Mouse (Mus musculus) myocyte (in vitro differentiated cells): ENCODE data around the gene Polrmt. TPM values are rescaled to one million over a fixed set of nuclear protein-coding genes. Genes with fewer than 3 reads are reported as not detected.
A peak's percentile ranks its signal among the peaks of the same experiment; 100 is the strongest.

ENCODE experiments used
- H3K27me3 ChIP-seq: one replicate; pipeline ENCODE4 v1.6.1; 2011; ENCODE audit not compliant: control insufficient read depth, insufficient read depth, insufficient read length
- H3K36me3 ChIP-seq: one replicate; pipeline ENCODE4 v1.6.1; 2011; ENCODE audit not compliant: control insufficient read depth, insufficient read depth
- H3K4me2 ChIP-seq: one replicate; pipeline ENCODE4 v1.6.1; 2011; ENCODE audit warnings: low read depth, control low read depth
- H3K4me3 ChIP-seq: one replicate; pipeline ENCODE4 v1.5.1; 2011; ENCODE audit warnings: mild to moderate bottlenecking, control low read depth, moderate library complexity
- H3K79me2 ChIP-seq: one replicate; pipeline ENCODE4 v1.6.1; 2011; ENCODE audit not compliant: control insufficient read depth, insufficient read depth
- H3ac ChIP-seq: one replicate; pipeline ENCODE4 v1.6.1; 2011; ENCODE audit not compliant: control insufficient read depth, insufficient read length
- CEBPB ChIP-seq: IDR thresholded peaks from 2 replicates; pipeline ENCODE4 v1.6.1; 2011; ENCODE audit warnings: mild to moderate bottlenecking, moderate library complexity; ENCODE audit not compliant: poor library complexity, insufficient read depth, severe bottlenecking
- E2F4 ChIP-seq: IDR thresholded peaks from one replicate; pipeline ENCODE4 v1.6.1; 2011; ENCODE audit warnings: mild to moderate bottlenecking, control low read depth, moderate library complexity; ENCODE audit not compliant: insufficient read depth
- MAX ChIP-seq: IDR thresholded peaks from one replicate; pipeline ENCODE4 v1.6.1; 2011; ENCODE audit warnings: low read depth, mild to moderate bottlenecking, control low read depth
- MYOD1 ChIP-seq, 3 experiments: IDR thresholded peaks; one replicate each; pipeline ENCODE4 v1.6.1; 2011; ENCODE audit warnings: control low read depth in 2 of 3, low read depth in 2 of 3, mild to moderate bottlenecking in 2 of 3, moderate library complexity in 1 of 3; ENCODE audit not compliant: insufficient read length in 2 of 3, control insufficient read depth in 1 of 3
- MYOG ChIP-seq, 3 experiments: IDR thresholded peaks; one replicate each; pipeline ENCODE4 v1.6.1; 2011; ENCODE audit warnings: control low read depth in 2 of 3, low read depth in 2 of 3, mild to moderate bottlenecking in 2 of 3; ENCODE audit not compliant: insufficient read length in 2 of 3, control insufficient read depth in 1 of 3, insufficient read depth in 1 of 3
- POLR2A ChIP-seq: IDR thresholded peaks from one replicate; pipeline ENCODE4 v1.6.1; 2011; ENCODE audit warnings: low read depth, mild to moderate bottlenecking, control low read depth, moderate library complexity; ENCODE audit not compliant: insufficient read length
- POLR2AphosphoS2 ChIP-seq: IDR thresholded peaks from one replicate; pipeline ENCODE4 v1.6.1; 2011; ENCODE audit warnings: low read depth, control low read depth; ENCODE audit not compliant: insufficient read length
- REST ChIP-seq: IDR thresholded peaks from one replicate; pipeline ENCODE4 v1.6.1; 2011; ENCODE audit warnings: mild to moderate bottlenecking, control low read depth, moderate library complexity; ENCODE audit not compliant: insufficient read depth, insufficient read length
- SRF ChIP-seq: IDR thresholded peaks from one replicate; pipeline ENCODE4 v1.6.1; 2011; ENCODE audit warnings: low read depth; ENCODE audit not compliant: control insufficient read depth, insufficient read length
- TCF12 ChIP-seq: IDR thresholded peaks from one replicate; pipeline ENCODE4 v1.6.1; 2011; ENCODE audit warnings: mild to moderate bottlenecking, control low read depth; ENCODE audit not compliant: poor library complexity, insufficient read depth, severe bottlenecking
- TCF3 ChIP-seq: IDR thresholded peaks from one replicate; pipeline ENCODE4 v1.6.1; 2011; ENCODE audit warnings: low read depth, control low read depth; ENCODE audit not compliant: insufficient read length
- USF1 ChIP-seq: IDR thresholded peaks from one replicate; pipeline ENCODE4 v1.6.1; 2011; ENCODE audit warnings: low read depth, mild to moderate bottlenecking, control low read depth, moderate library complexity
- polyA plus RNA-seq: library from polyadenylated mRNA; unstranded; fragments of >200 nt; fragmentation: generic; extraction: Trizol; gene quantifications from one replicate; pipeline ENCODE4 v1.2.1, GENCODE M21; 2012; ENCODE audit warnings: missing spikeins

Polrmt gene
- polyA plus RNA-seq, 1 experiment = 82.3 TPM

DNA sequence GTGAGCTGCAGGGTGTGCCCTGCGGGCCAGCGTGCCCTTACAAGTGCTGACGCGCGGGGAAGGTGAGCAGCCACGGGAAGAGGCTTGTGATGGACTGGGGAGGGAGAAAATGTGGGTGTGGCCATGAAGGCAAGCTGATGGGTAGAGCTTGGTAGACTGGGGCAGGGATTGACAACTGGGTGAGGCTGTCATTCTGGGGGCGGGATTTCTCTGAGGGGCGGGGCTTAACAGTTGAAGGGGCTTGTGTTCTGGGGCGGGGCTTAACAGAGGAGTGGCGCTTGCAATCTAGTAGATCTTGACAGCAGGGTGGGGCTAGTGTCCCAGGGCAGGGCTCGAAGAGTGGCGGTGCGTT, 34.3 kb upstream of the Polrmt start:
- H3K79me2 ChIP-seq = no peaks in the 10 kb centered on the region
- TF ChIP-seq MYOD1 (IDR thresholded peaks at IDR 0.05; ENCODE audit: control insufficient read depth in 1 of 3, insufficient read length in 2 of 3, low read depth in 2 of 3) (no peak), SRF (no peak), E2F4 (no peak), USF1 (no peak), REST (no peak), TCF12 (no peak), MAX (no peak), POLR2A (no peak), MYOG (IDR thresholded peaks at IDR 0.05; ENCODE audit: control insufficient read depth in 1 of 3, insufficient read depth in 1 of 3, insufficient read length in 2 of 3, low read depth in 2 of 3) (no peak), POLR2AphosphoS2 (no peak), CEBPB (no peak), TCF3 (no peak)
- peak overlapping the region; percentile 12 for H3K4me3 ChIP-seq
- H3ac ChIP-seq = no peak overlapping the region
- H3K27me3 ChIP-seq = no peaks in the 10 kb centered on the region
- H3K4me2 ChIP-seq = peak overlapping the region; percentile 83
- no peaks in the 10 kb centered on the region for H3K36me3 ChIP-seq

GRCm38 (mm10) chr10:79779784-79780663, 33.6 kb upstream of the Polrmt start:
- Histone ChIP-seq H3K79me2 (no peaks in the 10 kb centered on the region), H3K4me2 (peak overlapping the region; percentile 83), H3K36me3 (no peaks in the 10 kb centered on the region), H3ac (no peak overlapping the region), H3K27me3 (no peaks in the 10 kb centered on the region), H3K4me3 (peak overlapping the region; percentile 12)
- TF ChIP-seq TCF3 = no peak
- TF ChIP-seq SRF = peak; percentile 45

DNA sequence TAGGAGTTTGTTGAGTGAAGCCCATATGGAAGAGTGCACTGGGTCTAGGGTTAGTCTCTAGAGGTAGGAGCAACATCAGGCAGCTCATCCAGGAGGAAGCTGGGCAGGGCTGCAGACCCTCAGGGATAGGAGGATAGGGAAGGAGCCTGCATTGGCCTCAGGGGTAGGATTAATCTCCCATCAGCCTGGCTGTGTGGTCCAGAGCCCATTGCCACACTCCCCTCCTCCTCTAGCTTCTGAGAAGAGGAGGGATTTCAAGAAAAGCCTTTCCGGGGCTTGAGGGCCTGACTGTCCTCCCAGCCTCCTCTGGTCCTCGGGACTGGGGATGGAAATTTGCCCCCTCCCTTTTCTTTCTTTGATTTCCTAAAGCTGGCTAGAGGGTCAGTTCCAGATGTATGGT, 32.8 kb upstream of the Polrmt start:
- Histone ChIP-seq H3K4me2 (peak overlapping the region; percentile 73), H3ac (no peak overlapping the region), H3K27me3 (no peaks in the 10 kb centered on the region), H3K79me2 (no peaks in the 10 kb centered on the region), H3K4me3 (no peak overlapping the region), H3K36me3 (no peaks in the 10 kb centered on the region)
- no peak for TF ChIP-seq CEBPB
- no peak for TF ChIP-seq POLR2AphosphoS2
- no peak for TF ChIP-seq TCF12
- TF ChIP-seq MYOD1 (IDR thresholded peaks at IDR 0.05; ENCODE audit: control insufficient read depth in 1 of 3, insufficient read length in 2 of 3, low read depth in 2 of 3) = no peak
- no peak for TF ChIP-seq USF1
- no peak for TF ChIP-seq SRF
- TF ChIP-seq E2F4 = no peak
- TF ChIP-seq TCF3 = no peak
- no peak for TF ChIP-seq REST
- TF ChIP-seq MYOG (IDR thresholded peaks at IDR 0.05; ENCODE audit: control insufficient read depth in 1 of 3, insufficient read depth in 1 of 3, insufficient read length in 2 of 3, low read depth in 2 of 3) = no peak
- no peak for TF ChIP-seq POLR2A
- no peak for TF ChIP-seq MAX

GRCm38 (mm10) chr10:79778006-79778405, 31.6 kb upstream of the Polrmt start:
- TF ChIP-seq POLR2A (no peak), MYOG (IDR thresholded peaks at IDR 0.05; ENCODE audit: control insufficient read depth in 1 of 3, insufficient read depth in 1 of 3, insufficient read length in 2 of 3, low read depth in 2 of 3) (no peak), USF1 (no peak), SRF (no peak), MYOD1 (IDR thresholded peaks at IDR 0.05; ENCODE audit: control insufficient read depth in 1 of 3, insufficient read length in 2 of 3, low read depth in 2 of 3) (no peak), POLR2AphosphoS2 (no peak), MAX (no peak), REST (no peak), TCF12 (no peak), E2F4 (no peak), CEBPB (no peak), TCF3 (no peak)

More at GRCm38 (mm10) chr10:79778006-79778405, 31.6 kb upstream of the Polrmt start:
- H3K36me3 ChIP-seq = no peaks in the 10 kb centered on the region
- H3K79me2 ChIP-seq = no peaks in the 10 kb centered on the region
- H3K27me3 ChIP-seq = no peaks in the 10 kb centered on the region
- H3K4me3 ChIP-seq = peak overlapping the region; percentile 20
- peak overlapping the region; percentile 73 for H3K4me2 ChIP-seq
- no peak overlapping the region for H3ac ChIP-seq
